Mouse (Mus musculus): Measurements from ENCODE around the gene Wdr66.

DNA sequence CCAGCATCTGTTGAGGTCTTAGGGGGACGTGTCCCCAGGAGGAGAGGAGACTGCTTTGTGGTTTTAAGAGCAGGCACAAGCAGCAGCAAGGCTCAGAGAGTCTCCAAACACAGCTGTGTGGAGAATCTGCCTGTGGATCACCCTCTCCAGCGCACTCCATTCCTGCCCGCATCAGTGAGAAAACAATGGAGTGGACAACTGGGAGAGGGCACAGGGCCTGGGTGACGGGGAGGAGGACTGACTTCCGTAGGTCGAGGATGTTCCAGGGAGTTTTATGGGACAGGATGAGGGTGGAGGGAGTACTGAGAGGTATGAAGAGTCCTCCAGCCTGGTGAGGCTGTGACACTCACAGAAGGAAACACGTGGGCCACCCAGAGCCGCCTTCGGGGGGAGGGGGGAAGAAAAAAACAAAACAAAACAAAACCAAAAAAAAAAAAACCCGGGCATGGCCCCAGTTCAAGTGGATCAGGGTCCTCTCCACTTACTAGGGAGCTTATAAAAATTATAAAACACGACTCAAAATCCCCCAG lies 62.0 kb downstream of the Wdr66 start:
- TF ChIP-seq CTCF (IDR thresholded peaks at IDR 0.05; ENCODE audit: insufficient read depth, low read depth, low read length) (no peak), POLR2A (IDR thresholded peaks at IDR 0.05; ENCODE audit: insufficient read depth, low read depth, low read length) (no peak)

Measured in olfactory bulb, adult 2 months (tissue).